In the genomic region with DNA sequence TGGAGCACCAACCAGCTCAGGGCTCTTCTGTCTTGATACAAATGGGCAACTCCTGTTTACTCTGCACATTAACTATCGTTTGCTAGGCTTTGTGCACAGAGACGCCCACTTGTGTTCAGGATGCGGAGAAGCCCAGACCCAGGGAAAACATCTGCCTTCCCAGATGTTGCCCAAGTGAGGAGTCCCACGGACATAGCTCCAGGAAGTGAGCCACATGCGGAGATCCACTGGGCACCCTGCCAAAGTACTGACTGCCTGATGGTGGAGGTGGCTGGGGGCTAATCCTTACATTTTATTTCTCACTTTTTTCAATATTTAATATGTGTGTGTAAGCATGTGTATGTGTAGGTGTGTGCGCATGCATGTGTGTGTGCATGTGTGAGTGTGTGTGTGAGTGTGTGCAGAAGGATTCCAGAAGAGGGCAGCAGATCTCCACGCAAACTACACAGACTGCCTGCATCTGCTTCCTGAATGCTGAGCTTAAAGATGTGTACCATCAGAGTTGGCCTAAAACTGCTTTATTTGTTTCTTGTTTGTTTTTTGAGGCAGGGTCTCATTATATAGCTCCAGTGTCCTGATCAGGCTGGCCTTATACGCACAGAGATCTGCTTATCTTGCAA, we compare ENCODE assay signal across 11 mouse cellular contexts. TPM values are rescaled to one million over a fixed set of nuclear protein-coding genes. Genes with fewer than 3 reads are reported as not detected.
DNase-seq lines count a peak whose midpoint lies in the region; ATAC-seq and TF ChIP-seq lines count a peak whose summit lies in the region.
"Had no signal": no experiment of that assay in that cellular context is flagged by ENCODE, and none has a peak within 500 bp of the region (broad histone marks: within the 10 kb centered on the region; RNA-seq: fewer than 3 reads in every experiment).

No protein-coding gene starts in this region.

- ATAC-seq in heart, postnatal 0 days (ENCODE audit: insufficient read depth, low read depth) = no peak
- no peak for ATAC-seq in Patski

- in situ Hi-C loops in Patski (cut with MboI; ENCODE audit: low pct_unique_long_range_greater_than_20kb) = no loop called here

- H3K36me3 ChIP-seq in heart, postnatal 0 days (replicated peaks; ENCODE audit: control insufficient read depth, insufficient read depth, low read length) = no peaks in the 10 kb centered on the region

- H3K9me3 ChIP-seq in heart, postnatal 0 days (replicated peaks; ENCODE audit: control insufficient read depth, low read length) = 0 out of 2 replicates have a peak, but pooled peaks cover 9% of the 10 kb centered on the region

- H3K27ac ChIP-seq in heart, postnatal 0 days (ENCODE audit: low read depth) = no peak overlapping the region

- POLR2A ChIA-PET in Patski (lab: Charles Lee) = no interaction called here

- no peaks in the 10 kb centered on the region for H3K27me3 ChIP-seq in heart, postnatal 0 days (ENCODE audit: control insufficient read depth, insufficient read depth, low read length)
- H3K27me3 ChIP-seq in Patski = no peaks in the 10 kb centered on the region

- TF ChIP-seq EP300 in heart, postnatal 0 days (IDR thresholded peaks at IDR 0.05; ENCODE audit: low read depth) = no peak

- CTCF ChIA-PET in Patski (lab: Charles Lee) = interaction anchor here (0.7 to 1.1 kb wide), 2 partner anchors 9 to 23 kb away, joined by 3 to 6 read pairs; partner anchors contain the start of gene Tmem217

- WGBS in heart, postnatal 0 days = 70% methylated on average over 8 of the region's 8 CpGs

- TF ChIP-seq CTCF in heart, postnatal 0 days (IDR thresholded peaks at IDR 0.05; ENCODE audit: low read depth) = peak; percentile 50
- TF ChIP-seq CTCF in Patski (IDR thresholded peaks at IDR 0.05) = peak; percentile 57

- H3K4me1 ChIP-seq in heart, postnatal 0 days (ENCODE audit: control insufficient read depth, insufficient read depth) = no peaks in the 10 kb centered on the region

- H3K4me2 ChIP-seq in heart, postnatal 0 days (ENCODE audit: low read depth, low read length) = no peak overlapping the region

- no peak overlapping the region for H3K4me3 ChIP-seq in heart, postnatal 0 days (ENCODE audit: low read depth, low read length)
- H3K4me3 ChIP-seq: erythroblast, embryonic 14.5 days had no signal

- H3K9ac ChIP-seq in heart, postnatal 0 days (replicated peaks; ENCODE audit: low read depth, low read length) = no peak overlapping the region

- DNase-seq in heart, postnatal 0 days (ENCODE audit: low spot score) = no peak
- no peak for DNase-seq in heart, adult 18-20 months
- peak; percentile 13 for DNase-seq in retina, embryonic 14.5 days (ENCODE audit: low spot score)
- DNase-seq in retina, postnatal 1 day = no peak
- DNase-seq in Patski (ENCODE audit: low read depth, low spot score) (no peak), MN1 (ENCODE audit: low spot score) (no peak)
- peak; percentile 74 for DNase-seq in naive thymus-derived CD4-positive, alpha-beta T cell, adult 2 months (ENCODE audit: low read depth)
- DNase-seq in frontal cortex, adult 2 months (ENCODE audit: extremely low spot score in 1 of 2, low spot score in 1 of 2) = no peak
- DNase-seq: heart, postnatal 36 days had no signal

RNA-seq across cellular contexts. Expression of gene Gm17657, which starts 20.8 kb away (rescaled TPM):
- total RNA-seq in heart, postnatal 0 days (2014; rRNA removed; ENCODE audit: low replicate concordance) = not detected in 2 replicates
- polyA plus RNA-seq in heart, postnatal 0 days (2015; fragmentation: Nextera tagmentation; extraction: Ambion mirVana) = not detected in 2 replicates
- total RNA-seq in heart, adult 18-20 months (2021) = not detected
- not detected for polyA plus RNA-seq in Patski (2021)
- not detected in 2 replicates for polyA plus RNA-seq in frontal cortex, adult 2 months (2012; rRNA removed)
- total RNA-seq: heart, postnatal 36 days; left cerebral cortex, postnatal 36 days had no signal
- polyA plus RNA-seq: erythroblast, embryonic 14.5 days had no signal

RNA-seq across cellular contexts. Expression of gene Tbc1d22b, which starts 20.9 kb away (rescaled TPM):
- total RNA-seq in heart, postnatal 0 days (2014; rRNA removed; ENCODE audit: low replicate concordance) = 7.0 and 8.0 TPM in 2 replicates
- polyA plus RNA-seq in heart, postnatal 0 days (2015; fragmentation: Nextera tagmentation; extraction: Ambion mirVana) = 5.3 and 5.5 TPM in 2 replicates
- 10 to 100 TPM; 12.5 to 13.3 TPM for total RNA-seq in heart, adult 18-20 months (2021)
- polyA plus RNA-seq in Patski (2021) = 21.9 TPM
- 35.5 and 35.8 TPM in 2 replicates for polyA plus RNA-seq in frontal cortex, adult 2 months (2012; rRNA removed)

RNA-seq across cellular contexts. Expression of gene Tmem217, which starts 23.5 kb away (rescaled TPM):
- total RNA-seq in heart, postnatal 0 days (2014; rRNA removed; ENCODE audit: low replicate concordance) = not detected in 2 replicates
- 0.23 and 0.45 TPM in 2 replicates for polyA plus RNA-seq in heart, postnatal 0 days (2015; fragmentation: Nextera tagmentation; extraction: Ambion mirVana)
- not detected for total RNA-seq in heart, adult 18-20 months (2021)
- polyA plus RNA-seq in Patski (2021) = 0.33 TPM
- polyA plus RNA-seq in frontal cortex, adult 2 months (2012; rRNA removed) = 0.16 and 0.88 TPM in 2 replicates
- total RNA-seq: heart, postnatal 36 days; left cerebral cortex, postnatal 36 days had no signal
- polyA plus RNA-seq: erythroblast, embryonic 14.5 days had no signal

RNA-seq across cellular contexts. Expression of gene Pim1, which starts 38.1 kb away (rescaled TPM):
- 58.4 and 81.0 TPM in 2 replicates for total RNA-seq in heart, postnatal 0 days (2014; rRNA removed; ENCODE audit: low replicate concordance)
- 28.6 and 29.2 TPM in 2 replicates for polyA plus RNA-seq in heart, postnatal 0 days (2015; fragmentation: Nextera tagmentation; extraction: Ambion mirVana)
- total RNA-seq in heart, adult 18-20 months (2021) = 10 to 100 TPM; 12.7 to 21.2 TPM
- 48.0 TPM for polyA plus RNA-seq in Patski (2021)
- polyA plus RNA-seq in frontal cortex, adult 2 months (2012; rRNA removed) = 3.2 and 3.7 TPM in 2 replicates

Comparison
In these comparisons a context has a peak if more than half of its experiments do, and no peak if none do; other contexts are left out.
1. DNase-seq: peak in retina, embryonic 14.5 days (single experiment) and naive thymus-derived CD4-positive, alpha-beta T cell, adult 2 months (single experiment); none in heart, postnatal 0 days (single experiment), heart, adult 18-20 months (0 of 2), retina, postnatal 1 day (single experiment), Patski (single experiment), frontal cortex, adult 2 months (0 of 2) and MN1 (single experiment).